Mouse (Mus musculus): ENCODE measurements around the gene Wdcp.

DNA sequence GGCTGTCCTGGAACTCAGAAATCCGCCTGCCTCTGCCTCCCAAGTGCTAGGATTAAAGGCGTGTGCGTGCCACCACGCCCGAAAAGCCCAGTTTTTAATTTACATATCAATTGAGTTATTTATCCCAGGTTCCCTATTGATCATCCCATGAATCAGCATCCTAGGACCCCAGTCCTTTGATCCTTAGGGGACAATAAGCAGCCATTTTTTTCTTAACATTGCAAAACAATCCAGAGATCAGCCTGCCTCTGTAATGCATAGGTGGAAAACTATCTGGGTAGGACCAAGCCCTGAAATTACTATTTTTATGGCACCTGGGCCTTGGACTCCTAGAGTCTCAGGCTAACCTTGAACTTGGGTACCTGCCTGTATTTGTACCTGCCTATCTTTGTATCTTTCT, 54.9 kb downstream of the Wdcp start:
- no peak for TF ChIP-seq CTCF (IDR thresholded peaks at IDR 0.05; ENCODE audit: borderline replicate concordance, insufficient read depth, low read depth, low read length)
- no peak for TF ChIP-seq POLR2A (IDR thresholded peaks at IDR 0.05; ENCODE audit: borderline replicate concordance, insufficient read depth, low read length)

All from cerebellum, adult 2 months (tissue).